Mouse (Mus musculus): ENCODE measurements at regions not wholly inside any gene's neighbourhood (a gene's known extent, or its start where the extent isn't known, plus 50 kb on each side); places are given as distances from the start of the nearest gene placed in this dataset.

DNA sequence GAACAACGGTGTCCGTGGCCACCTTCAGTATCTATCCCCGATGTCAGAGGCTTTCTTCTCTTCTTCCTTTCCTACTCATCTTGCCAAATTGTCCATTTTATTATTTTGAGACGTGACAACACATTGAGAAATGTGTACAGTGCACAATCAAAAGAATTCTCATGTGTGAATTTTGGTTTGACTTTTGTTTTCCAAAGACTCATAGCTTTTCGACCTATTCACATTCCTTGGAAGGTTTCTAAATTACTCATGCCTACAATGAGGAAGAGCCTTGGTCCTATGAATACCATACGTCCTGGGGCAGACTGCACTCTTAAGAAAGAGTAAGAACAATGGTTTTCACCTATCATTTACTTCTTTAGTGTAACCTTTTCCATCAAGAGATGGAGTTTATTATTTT, 106.5 kb upstream of the Mmadhc start:
- TF ChIP-seq POLR2A (IDR thresholded peaks at IDR 0.05; ENCODE audit: borderline replicate concordance, extremely low read depth, low read depth, low read length) (no peak), CTCF (IDR thresholded peaks at IDR 0.05; ENCODE audit: insufficient read depth, low read length) (no peak)

All from lung, adult 2 months (tissue).